Mouse (Mus musculus): ENCODE measurements at regions not wholly inside any gene's neighbourhood (a gene's known extent, or its start where the extent isn't known, plus 50 kb on each side); places are given as distances from the start of the nearest gene placed in this dataset.

DNA sequence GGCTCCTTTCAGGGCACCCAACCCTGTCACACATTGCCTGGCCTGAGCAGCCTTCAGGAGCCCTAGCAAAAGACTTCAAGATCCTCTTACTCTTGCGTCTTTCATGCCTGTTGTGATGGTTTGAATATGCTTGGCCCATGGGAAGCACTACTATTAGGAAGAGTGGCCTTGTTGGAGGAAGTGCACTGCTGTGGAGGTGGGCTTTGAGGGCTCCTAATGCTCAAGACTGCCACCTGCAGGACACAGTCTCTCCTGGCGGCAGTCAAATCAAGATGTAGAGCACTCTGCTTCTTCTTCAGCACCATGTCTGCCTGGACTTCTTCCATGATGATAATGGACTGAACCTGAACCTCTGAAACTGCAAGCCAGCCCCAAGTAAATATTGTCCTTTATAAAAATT lies 73.0 kb downstream of the Tsen15 start:
- DNase-seq (ENCODE audit: extremely low spot score, low spot score) = no peak
- Histone ChIP-seq H3K36me3 (replicated peaks) (no peaks in the 10 kb centered on the region), H3K27me3 (ENCODE audit: poor library complexity, severe bottlenecking) (no peaks in the 10 kb centered on the region), H3K27ac (no peak overlapping the region), H3K4me3 (no peak overlapping the region), H3K4me1 (no peaks in the 10 kb centered on the region), H3K9me3 (no peaks in the 10 kb centered on the region)
- WGBS = 74% methylated on average over 2 of the region's 2 CpGs

DNA sequence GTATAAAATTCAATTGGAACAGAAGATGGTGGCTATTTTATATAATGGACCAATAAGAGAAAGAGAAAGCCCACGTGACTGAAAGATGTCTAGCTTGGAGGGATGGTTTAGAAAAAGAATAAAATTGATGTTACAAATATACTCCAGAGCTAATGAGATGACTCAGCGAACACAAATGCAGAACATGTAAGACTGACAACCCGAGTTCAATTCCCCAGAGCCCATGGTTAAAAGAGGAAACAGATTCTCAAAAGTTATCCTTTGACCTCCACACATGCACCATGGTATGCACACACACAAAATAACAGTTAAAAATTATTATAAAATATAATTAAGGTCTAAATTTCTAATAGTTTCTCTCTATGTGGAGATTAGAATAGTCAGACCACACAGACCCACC lies 81.0 kb downstream of the Tsen15 start:
- Histone ChIP-seq H3K4me3 (no peak overlapping the region), H3K36me3 (replicated peaks) (no peaks in the 10 kb centered on the region), H3K9me3 (no peaks in the 10 kb centered on the region), H3K4me1 (no peaks in the 10 kb centered on the region), H3K27ac (no peak overlapping the region), H3K27me3 (ENCODE audit: poor library complexity, severe bottlenecking) (no peaks in the 10 kb centered on the region)
- WGBS = 92% methylated on average over 3 of the region's 3 CpGs
- no peak for DNase-seq (ENCODE audit: extremely low spot score, low spot score)

DNA sequence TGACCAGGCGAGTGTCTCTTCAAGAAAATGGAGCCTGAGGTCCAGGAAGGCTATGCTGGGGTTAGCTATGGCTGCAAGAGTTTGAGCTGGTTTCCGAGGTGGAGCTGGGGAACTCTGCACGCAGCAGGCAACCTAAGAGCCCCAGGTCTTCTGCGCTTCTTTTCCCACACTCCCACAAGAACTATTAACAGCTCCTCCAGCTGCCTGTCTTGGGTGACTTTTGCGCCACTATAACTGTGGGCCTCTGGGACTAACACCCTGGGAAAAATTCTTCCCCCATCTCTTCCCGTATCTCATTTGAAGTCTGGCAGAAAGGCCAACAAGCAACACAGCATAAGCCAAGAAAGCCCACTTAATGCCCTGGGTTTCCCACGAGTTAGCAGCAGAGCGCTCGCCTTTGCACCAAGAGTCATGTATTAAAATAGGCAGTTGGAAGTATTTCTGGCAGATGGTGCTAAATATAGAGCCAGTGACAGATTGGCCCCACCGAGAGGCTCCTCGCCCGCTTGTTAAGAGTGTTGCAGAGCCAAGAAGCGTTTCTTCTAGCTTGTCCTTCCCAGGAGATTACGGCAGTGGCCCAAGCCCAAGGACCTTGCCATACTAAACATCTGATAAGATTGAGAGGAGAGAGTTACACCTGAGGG lies 81.9 kb downstream of the Tsen15 start:
- Histone ChIP-seq H3K4me1 (no peaks in the 10 kb centered on the region), H3K4me3 (no peak overlapping the region), H3K27ac (no peak overlapping the region), H3K27me3 (ENCODE audit: poor library complexity, severe bottlenecking) (no peaks in the 10 kb centered on the region), H3K9me3 (no peaks in the 10 kb centered on the region), H3K36me3 (replicated peaks) (no peaks in the 10 kb centered on the region)
- no peak for DNase-seq (ENCODE audit: extremely low spot score, low spot score)
- WGBS = 89% methylated on average over 14 of the region's 14 CpGs

DNA sequence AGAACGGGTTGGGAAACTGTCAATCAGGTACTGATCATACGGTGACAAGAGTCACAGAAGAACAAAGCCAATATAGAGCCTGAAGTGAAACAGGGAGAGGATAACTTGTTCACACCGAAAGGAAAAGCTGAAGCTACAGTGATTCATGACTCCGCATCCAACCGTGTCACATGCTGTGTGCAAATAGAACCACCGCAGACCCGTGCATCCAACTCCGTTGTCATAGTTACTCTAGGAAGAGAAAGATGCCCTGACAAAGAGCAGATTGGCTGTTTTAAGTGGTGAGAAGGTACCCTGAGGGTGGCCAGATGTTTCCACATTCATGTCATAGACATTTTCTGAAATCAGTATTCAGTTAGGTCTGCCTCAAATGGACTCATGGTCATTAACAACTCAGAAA lies 85.1 kb downstream of the Tsen15 start:
- DNase-seq (ENCODE audit: extremely low spot score, low spot score) = no peak
- H3K4me3 ChIP-seq = no peak overlapping the region
- H3K36me3 ChIP-seq (replicated peaks) = no peaks in the 10 kb centered on the region
- H3K27me3 ChIP-seq (ENCODE audit: poor library complexity, severe bottlenecking) = no peaks in the 10 kb centered on the region
- 82% methylated on average over 8 of the region's 8 CpGs for WGBS
- peaks cover 4% of the 10 kb centered on the region; the same call in 1 of the 2 replicates for H3K9me3 ChIP-seq
- no peaks in the 10 kb centered on the region for H3K4me1 ChIP-seq
- no peak overlapping the region for H3K27ac ChIP-seq

DNA sequence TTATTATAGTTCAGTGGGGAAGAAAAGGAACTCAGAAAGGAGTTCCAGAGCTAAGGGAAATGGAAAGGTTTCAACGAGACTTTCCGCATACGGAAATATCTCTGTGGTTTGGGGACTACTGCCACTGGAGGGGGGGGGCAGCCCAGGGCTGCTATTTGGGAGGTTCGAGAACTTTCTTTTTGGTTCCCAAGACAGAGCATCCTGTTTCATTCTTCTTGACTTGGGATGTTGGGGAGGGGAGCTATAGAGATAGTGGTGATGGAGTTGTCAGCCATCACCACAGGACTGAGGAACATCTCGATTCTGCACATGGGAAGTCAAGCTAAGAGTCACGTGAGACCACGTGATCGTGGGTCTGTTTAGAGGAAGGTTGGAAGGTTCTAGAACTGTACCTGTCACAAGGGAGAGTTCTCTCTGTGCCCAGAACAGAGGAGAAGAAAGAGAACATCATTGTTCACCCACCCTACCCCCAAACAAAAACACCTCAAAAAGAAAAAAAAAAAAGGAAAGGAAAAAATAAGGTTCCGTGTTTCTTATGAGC lies 94.2 kb downstream of the Tsen15 start:
- no peak for DNase-seq (ENCODE audit: extremely low spot score, low spot score)
- Histone ChIP-seq H3K36me3 (replicated peaks) (no peaks in the 10 kb centered on the region), H3K27me3 (ENCODE audit: poor library complexity, severe bottlenecking) (no peaks in the 10 kb centered on the region), H3K4me1 (0 out of 2 replicates have a peak, but pooled peaks cover 4% of the 10 kb centered on the region), H3K4me3 (no peak overlapping the region), H3K9me3 (no peaks in the 10 kb centered on the region), H3K27ac (no peak overlapping the region)
- WGBS = 87% methylated on average over 9 of the region's 9 CpGs

DNA sequence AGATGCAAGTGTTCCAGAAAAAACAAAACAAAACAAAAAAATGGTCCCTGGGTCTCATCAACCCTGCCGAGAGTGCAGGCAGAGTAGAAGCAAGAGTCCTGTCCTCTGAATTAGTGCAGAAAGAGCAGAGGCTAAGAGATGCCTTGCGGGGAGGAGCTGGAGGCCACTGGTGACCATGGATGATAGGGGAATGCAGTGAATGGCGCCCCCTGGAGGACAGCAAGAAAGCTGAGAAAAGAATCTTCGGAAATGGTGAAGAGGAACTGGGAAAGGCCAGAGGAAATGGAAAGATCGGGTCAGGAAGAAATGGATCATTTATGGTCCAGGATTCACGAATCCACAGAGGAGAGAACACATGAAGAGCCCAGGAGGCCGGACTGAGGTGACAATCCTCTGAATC lies 95.7 kb downstream of the Tsen15 start:
- H3K27me3 ChIP-seq (ENCODE audit: poor library complexity, severe bottlenecking) = no peaks in the 10 kb centered on the region

DNA sequence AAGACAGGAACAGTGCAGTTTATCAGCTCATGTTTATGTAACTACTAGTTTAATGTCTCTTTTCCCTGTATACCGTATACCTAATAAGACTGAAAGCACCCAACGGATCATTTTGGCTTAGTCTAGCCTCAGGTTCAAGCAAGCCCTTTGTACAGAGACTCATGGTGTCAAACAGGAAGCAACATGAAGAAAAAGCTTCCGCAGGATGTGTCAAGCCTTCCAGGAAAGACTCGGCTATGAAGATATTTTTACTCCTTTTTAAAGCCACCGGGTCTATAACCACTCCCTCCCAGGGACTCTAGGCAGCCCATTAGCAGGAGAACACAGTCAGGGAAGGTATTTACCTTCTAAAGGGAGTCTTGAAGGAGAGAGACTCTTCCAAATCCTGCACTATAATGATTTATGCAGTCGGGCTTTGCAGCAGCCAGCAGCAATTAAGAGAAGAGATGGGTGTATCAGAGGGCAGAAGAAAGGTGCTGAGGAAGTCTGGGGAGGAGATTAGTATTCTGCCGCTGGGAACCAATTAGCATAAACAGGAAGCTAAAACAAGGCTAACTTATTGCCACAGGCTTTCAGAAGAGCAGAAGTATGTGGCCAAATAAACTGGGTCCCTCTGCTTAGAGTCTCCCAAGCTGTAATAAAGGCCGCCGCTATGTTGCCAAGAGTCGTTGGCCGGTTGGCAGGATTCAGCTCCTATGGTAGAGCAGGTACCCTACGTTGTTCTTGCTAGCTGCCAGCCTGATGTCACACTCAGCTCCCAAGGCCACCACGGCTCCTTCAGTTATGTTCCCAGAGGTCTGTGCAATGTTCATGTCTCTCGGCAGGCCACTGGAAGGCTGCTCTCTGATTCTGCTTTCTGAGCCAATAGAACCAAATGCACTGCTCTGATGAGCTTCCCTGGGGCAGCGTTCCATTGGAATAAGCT lies 98.7 kb downstream of the Tsen15 start:
- Histone ChIP-seq H3K27ac (no peak overlapping the region), H3K36me3 (replicated peaks) (no peaks in the 10 kb centered on the region), H3K27me3 (ENCODE audit: poor library complexity, severe bottlenecking) (no peaks in the 10 kb centered on the region), H3K4me3 (no peak overlapping the region), H3K4me1 (0 out of 2 replicates have a peak, but pooled peaks cover 4% of the 10 kb centered on the region), H3K9me3 (no peaks in the 10 kb centered on the region)
- no peak for DNase-seq (ENCODE audit: extremely low spot score, low spot score)
- 87% methylated on average over 15 of the region's 15 CpGs for WGBS

More for the DNA sequence above, 95.7 kb downstream of the Tsen15 start:
- H3K27ac ChIP-seq = no peak overlapping the region
- peak; percentile 43 for DNase-seq (ENCODE audit: extremely low spot score, low spot score)
- no peak overlapping the region for H3K4me3 ChIP-seq
- 40% methylated on average over 7 of the region's 7 CpGs for WGBS
- no peaks in the 10 kb centered on the region for H3K9me3 ChIP-seq
- 0 out of 2 replicates have a peak, but pooled peaks cover 4% of the 10 kb centered on the region for H3K4me1 ChIP-seq
- H3K36me3 ChIP-seq (replicated peaks) = no peaks in the 10 kb centered on the region

DNA sequence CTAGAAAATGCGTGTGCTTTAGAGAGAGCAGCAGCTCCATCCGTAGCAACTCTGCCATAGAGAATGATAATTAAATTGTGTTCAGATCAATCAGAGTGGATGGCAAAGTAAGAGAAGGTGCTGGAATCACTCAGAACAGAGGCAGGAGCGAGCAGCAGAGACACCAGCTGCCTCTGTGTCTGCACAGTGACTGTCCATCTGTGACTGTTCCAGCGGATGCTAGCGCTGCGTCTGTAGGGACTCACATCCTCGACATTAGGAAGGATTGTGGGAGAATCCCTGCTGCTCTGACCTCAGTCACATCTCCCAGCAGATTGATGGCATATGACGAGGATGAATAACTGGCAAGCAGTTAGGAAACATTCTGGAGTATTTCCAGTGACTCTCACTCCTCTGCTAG lies 99.8 kb downstream of the Tsen15 start:
- no peaks in the 10 kb centered on the region for H3K36me3 ChIP-seq (replicated peaks)
- 0 out of 2 replicates have a peak, but pooled peaks cover 4% of the 10 kb centered on the region for H3K4me1 ChIP-seq
- 89% methylated on average over 8 of the region's 8 CpGs for WGBS
- no peaks in the 10 kb centered on the region for H3K27me3 ChIP-seq (ENCODE audit: poor library complexity, severe bottlenecking)
- no peak for DNase-seq (ENCODE audit: extremely low spot score, low spot score)
- H3K4me3 ChIP-seq = no peak overlapping the region
- H3K27ac ChIP-seq = no peak overlapping the region
- no peaks in the 10 kb centered on the region for H3K9me3 ChIP-seq

DNA sequence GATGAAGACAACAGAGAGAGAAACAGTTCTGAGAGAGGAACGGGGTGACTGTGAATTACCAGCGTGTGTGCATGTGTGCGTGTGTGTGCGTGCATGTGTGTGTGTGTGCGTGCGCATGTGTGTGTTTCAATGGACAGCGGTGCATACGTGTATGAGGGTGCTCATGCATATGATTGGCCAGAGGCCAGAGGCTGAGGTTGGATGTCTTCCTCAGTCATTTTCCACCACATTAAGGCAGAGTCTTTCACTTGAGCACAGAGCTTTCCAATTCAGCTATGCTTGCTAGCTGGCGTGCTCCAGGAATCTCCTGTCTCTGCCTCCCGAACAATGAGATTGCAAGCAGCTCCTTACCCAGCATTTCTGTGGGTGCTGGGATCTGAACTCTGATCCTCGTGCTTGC lies 104.4 kb downstream of the Tsen15 start:
- Histone ChIP-seq H3K27me3 (ENCODE audit: poor library complexity, severe bottlenecking) (no peaks in the 10 kb centered on the region), H3K36me3 (replicated peaks) (no peaks in the 10 kb centered on the region), H3K9me3 (peaks cover 4% of the 10 kb centered on the region; the same call in 1 of the 2 replicates), H3K4me3 (no peak overlapping the region), H3K27ac (no peak overlapping the region), H3K4me1 (no peaks in the 10 kb centered on the region)
- DNase-seq (ENCODE audit: extremely low spot score, low spot score) = no peak
- WGBS = 96% methylated on average over 11 of the region's 11 CpGs

DNA sequence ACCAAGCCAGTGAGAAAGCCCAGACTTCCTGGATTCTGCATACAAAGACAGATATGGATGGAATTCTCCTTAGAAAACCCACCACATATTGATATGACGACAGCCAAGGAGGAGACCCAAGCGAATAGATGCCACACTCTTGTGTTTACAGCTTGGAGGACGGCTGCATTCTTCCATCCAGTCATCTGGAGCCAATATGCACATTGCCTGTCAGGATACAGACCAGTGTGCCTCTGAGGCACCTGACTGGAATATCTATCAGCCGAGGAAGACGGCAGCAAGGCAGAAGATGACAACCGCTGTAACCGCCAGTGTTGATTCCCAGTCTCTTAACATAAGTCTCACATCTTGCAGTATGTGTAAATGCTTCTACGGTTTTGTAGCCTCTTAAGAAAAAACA lies 105.3 kb downstream of the Tsen15 start:
- no peaks in the 10 kb centered on the region for H3K4me1 ChIP-seq
- 92% methylated on average over 8 of the region's 8 CpGs for WGBS
- no peaks in the 10 kb centered on the region for H3K27me3 ChIP-seq (ENCODE audit: poor library complexity, severe bottlenecking)
- no peaks in the 10 kb centered on the region for H3K36me3 ChIP-seq (replicated peaks)
- H3K4me3 ChIP-seq = no peak overlapping the region
- DNase-seq (ENCODE audit: extremely low spot score, low spot score) = no peak
- peaks cover 4% of the 10 kb centered on the region; the same call in 1 of the 2 replicates for H3K9me3 ChIP-seq
- H3K27ac ChIP-seq = no peak overlapping the region

DNA sequence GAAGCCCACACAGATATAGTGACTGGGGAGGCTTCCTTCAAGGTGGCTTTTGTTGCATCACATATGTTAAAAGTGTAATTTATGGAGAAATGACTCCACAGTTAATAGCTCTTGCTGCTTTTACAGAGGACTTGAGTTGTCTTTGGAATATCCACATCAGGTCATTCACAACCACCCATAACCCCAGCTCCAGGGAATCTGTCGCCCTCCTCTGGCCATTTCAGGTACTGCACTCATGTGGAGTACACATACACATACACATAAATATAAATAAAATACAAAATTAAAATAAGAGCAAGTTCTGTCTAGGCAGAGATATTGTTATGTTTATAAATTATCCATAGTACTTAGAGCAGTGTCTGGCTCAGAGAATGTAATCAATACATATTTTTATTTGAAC lies 106.5 kb downstream of the Tsen15 start:
- Histone ChIP-seq H3K4me3 (no peak overlapping the region), H3K9me3 (peaks cover 4% of the 10 kb centered on the region; the same call in 1 of the 2 replicates), H3K36me3 (replicated peaks) (no peaks in the 10 kb centered on the region), H3K27ac (no peak overlapping the region), H3K4me1 (no peaks in the 10 kb centered on the region), H3K27me3 (ENCODE audit: poor library complexity, severe bottlenecking) (no peaks in the 10 kb centered on the region)
- 40% methylated on average over 1 of the region's 1 CpGs for WGBS
- DNase-seq (ENCODE audit: extremely low spot score, low spot score) = no peak

DNA sequence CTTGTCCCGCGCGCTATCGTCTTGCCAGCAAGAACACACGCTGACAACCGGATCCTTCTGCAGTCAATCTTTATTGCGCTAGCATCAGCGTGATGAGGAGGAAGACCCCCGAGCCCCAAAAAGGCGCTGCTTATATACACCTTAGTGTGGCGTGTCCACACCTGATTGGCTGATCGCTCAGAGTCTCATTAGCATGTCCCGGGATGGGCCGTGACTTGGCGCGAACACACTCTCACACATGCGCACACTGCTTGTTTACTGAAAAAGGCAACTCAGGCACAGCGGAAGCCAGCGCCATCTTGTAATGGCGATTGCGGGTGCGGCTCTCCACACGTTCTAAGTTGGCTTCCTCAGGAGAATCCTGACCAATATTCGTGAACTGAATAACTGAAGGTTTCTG lies 111.5 kb downstream of the Tsen15 start:
- Histone ChIP-seq H3K9me3 (peaks cover 2% of the 10 kb centered on the region; the same call in 1 of the 2 replicates), H3K27ac (no peak overlapping the region), H3K4me1 (no peaks in the 10 kb centered on the region), H3K36me3 (replicated peaks) (no peaks in the 10 kb centered on the region), H3K27me3 (ENCODE audit: poor library complexity, severe bottlenecking) (no peaks in the 10 kb centered on the region), H3K4me3 (no peak overlapping the region)
- no peak for DNase-seq (ENCODE audit: extremely low spot score, low spot score)
- 96% methylated on average over 24 of the region's 24 CpGs for WGBS

DNA sequence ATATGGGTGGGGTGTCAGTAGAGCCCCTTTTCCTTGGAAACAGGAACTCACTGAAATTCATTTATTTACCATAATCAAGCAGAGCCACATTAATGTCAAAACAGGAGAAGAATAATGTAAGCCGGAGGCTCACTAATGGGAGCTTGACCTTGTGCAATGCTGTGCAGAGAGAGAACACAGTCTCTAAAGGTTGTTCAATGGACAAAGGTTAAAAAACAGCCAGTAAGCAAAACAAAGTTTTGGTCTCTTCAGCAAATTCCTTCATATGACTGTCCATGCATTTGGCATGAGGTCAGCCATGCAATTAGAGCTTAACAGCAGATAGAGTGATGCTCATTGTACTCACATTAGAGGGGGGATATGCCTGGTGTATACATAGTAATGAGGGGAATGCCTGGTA lies 113.1 kb downstream of the Tsen15 start:
- Histone ChIP-seq H3K4me3 (no peak overlapping the region), H3K27me3 (ENCODE audit: poor library complexity, severe bottlenecking) (no peaks in the 10 kb centered on the region), H3K27ac (no peak overlapping the region), H3K4me1 (no peaks in the 10 kb centered on the region), H3K9me3 (no peaks in the 10 kb centered on the region), H3K36me3 (replicated peaks) (no peaks in the 10 kb centered on the region)
- no peak for DNase-seq (ENCODE audit: extremely low spot score, low spot score)
- 90% methylated on average over 1 of the region's 1 CpGs for WGBS
